Mouse (Mus musculus) kidney, embryonic 16.5 days (tissue): ENCODE measurements around the gene Megf6. TPM values are rescaled to one million over a fixed set of nuclear protein-coding genes. Genes with fewer than 3 reads are reported as not detected.

Source experiments
- ATAC-seq: fragments of 200-750 bp; cut with Nextera tagmentation; 2 replicates; pipeline ENCODE4 v1.8.0; 2017; ENCODE audit warnings: moderate TSS enrichment; ENCODE audit not compliant: low FRiP score, low TSS enrichment
- H3K27ac ChIP-seq: fragments of 300-500 bp; sonication (generic); 2 replicates; pipeline ENCODE4 v1.5.1; 2014; ENCODE audit warnings: low read length
- H3K27me3 ChIP-seq: fragments of 300-500 bp; sonication (generic); 2 replicates; pipeline ENCODE4 v1.6.1; 2014; ENCODE audit warnings: low read length, control low read depth, mixed read lengths; ENCODE audit not compliant: insufficient read depth
- H3K36me3 ChIP-seq: fragments of 300-500 bp; sonication (generic); 2 replicates; pipeline ENCODE4 v1.6.1; 2014; ENCODE audit warnings: low read length, control low read depth, mixed read lengths; ENCODE audit not compliant: insufficient read depth
- H3K4me1 ChIP-seq: fragments of 300-500 bp; sonication (generic); 2 replicates; pipeline ENCODE4 v1.6.1; 2014; ENCODE audit warnings: low read length, control low read depth, mixed read lengths; ENCODE audit not compliant: insufficient read depth
- H3K4me2 ChIP-seq: fragments of 300-500 bp; sonication (generic); replicated peaks from 2 replicates; pipeline ENCODE4 v1.6.1; 2014; ENCODE audit warnings: low read depth, low read length
- H3K4me3 ChIP-seq: fragments of 300-500 bp; sonication (generic); 2 replicates; pipeline ENCODE4 v1.5.1; 2014; ENCODE audit warnings: mild to moderate bottlenecking, low read length
- H3K9ac ChIP-seq: fragments of 300-500 bp; sonication (generic); replicated peaks from 2 replicates; pipeline ENCODE4 v1.6.1; 2014; ENCODE audit warnings: low read length
- H3K9me3 ChIP-seq: fragments of 300-500 bp; sonication (generic); 2 replicates; pipeline ENCODE4 v1.6.1; 2016; ENCODE audit warnings: low read length, control low read depth
- WGBS: fragments of 180-500 bp; shearing (Covaris S2); extraction: QIAGEN DNeasy Blood & Tissue Kit; methylation state at CpG from one replicate; pipeline ENCODE4 v1.1.7; 2014; 5-methylcytosine and 5-hydroxymethylcytosine counted together
- polyA plus RNA-seq: library from polyadenylated mRNA; unstranded; fragments of >200 nt; fragmentation: Nextera tagmentation; extraction: Ambion mirVana; gene quantifications from 2 replicates; pipeline ENCODE4 v1.2.1, GENCODE M21; 2015

Gene Megf6
- polyA plus RNA-seq, 1 experiment from 2014 or later = 15.7 TPM

DNA sequence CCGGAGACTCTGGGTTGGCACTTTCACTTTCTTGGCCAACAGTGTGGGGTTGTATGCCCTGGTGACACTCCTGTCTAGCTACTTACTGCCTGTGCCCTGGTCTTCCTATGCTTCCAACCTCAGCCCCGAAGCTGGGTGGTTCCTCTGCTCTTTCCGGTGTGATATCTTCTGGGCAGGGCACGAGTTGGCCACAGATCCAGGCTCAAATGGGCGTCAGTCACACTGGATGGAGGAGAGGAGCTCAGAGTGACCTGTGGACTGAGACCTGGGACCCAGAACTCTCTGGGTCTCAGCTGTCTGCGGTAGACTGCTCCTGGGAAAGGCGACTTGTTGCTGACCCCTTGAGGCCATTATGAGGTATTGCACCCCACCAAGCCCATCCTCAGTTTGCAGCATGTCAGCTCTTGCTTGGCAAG, 130.9 kb downstream of the Megf6 start, which contains the start of gene Arhgef16:
TSS of gene Arhgef16 (minus strand) at position 211 of the 416 bp plus-strand sequence.
- Histone ChIP-seq H3K27me3 (peaks cover 23% of the 10 kb centered on the region), H3K27ac (no peak within 1 kb of the TSS), H3K9ac (no peak within 1 kb of the TSS; the same call in 1 of the 2 replicates), H3K4me3 (peak within 1 kb of the TSS; percentile 59; the same call in 1 of the 2 replicates), H3K4me1 (peaks cover 22% of the 10 kb centered on the region), H3K4me2 (0 out of 2 replicates have a peak within 1 kb of the TSS, but pooled peaks have one; percentile 69), H3K36me3 (no peaks in the 10 kb centered on the region), H3K9me3 (no peaks in the 10 kb centered on the region)
- ATAC-seq = no peak
- WGBS = 20% methylated on average over 7 of the region's 7 CpGs

DNA sequence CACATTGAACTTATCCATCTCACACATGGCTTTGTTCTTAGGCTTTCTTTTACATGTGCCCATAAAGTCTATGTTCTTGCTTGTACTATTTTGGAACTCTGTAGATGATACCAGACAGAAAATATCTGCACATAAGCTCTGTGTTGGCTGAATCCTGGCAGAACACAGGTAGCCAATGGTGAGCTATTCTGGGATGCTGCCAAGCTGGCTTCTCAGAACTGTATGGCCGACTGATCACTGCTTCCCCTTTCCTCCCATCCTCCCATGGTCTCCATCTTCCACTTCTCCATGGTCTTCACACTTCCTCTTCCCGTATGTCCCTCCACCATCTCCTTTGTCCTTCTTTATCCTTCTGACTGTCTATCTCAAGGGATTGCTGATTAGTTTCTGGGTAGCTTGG, 138.6 kb downstream of the Megf6 start:
- H3K36me3 ChIP-seq = no peaks in the 10 kb centered on the region
- H3K9ac ChIP-seq = no peak overlapping the region
- no peak overlapping the region for H3K4me3 ChIP-seq
- ATAC-seq = no peak
- no peak overlapping the region for H3K27ac ChIP-seq
- 79% methylated on average over 2 of the region's 2 CpGs for WGBS
- no peak overlapping the region for H3K4me2 ChIP-seq
- H3K27me3 ChIP-seq = no peaks in the 10 kb centered on the region
- no peaks in the 10 kb centered on the region for H3K4me1 ChIP-seq
- no peaks in the 10 kb centered on the region; the same call in 1 of the 2 replicates for H3K9me3 ChIP-seq

- Histone ChIP-seq H3K4me3 (no peak overlapping the region), H3K4me1 (no peaks in the 10 kb centered on the region), H3K4me2 (no peak overlapping the region), H3K9me3 (no peaks in the 10 kb centered on the region; the same call in 1 of the 2 replicates), H3K27me3 (no peaks in the 10 kb centered on the region), H3K36me3 (no peaks in the 10 kb centered on the region), H3K9ac (no peak overlapping the region), H3K27ac (no peak overlapping the region)
- 65% methylated on average over 9 of the region's 9 CpGs for WGBS
- ATAC-seq = no peak
Measured at GRCm38 (mm10) chr4:154310576-154311262, 140.2 kb downstream of the Megf6 start.

- ATAC-seq = peak; percentile 42; the same call in 1 of the 2 replicates
- 84% methylated on average over 2 of the region's 2 CpGs for WGBS
- no peak overlapping the region for H3K27ac ChIP-seq
Measured at GRCm38 (mm10) chr4:154312143-154312812, 141.7 kb downstream of the Megf6 start.

GRCm38 (mm10) chr4:154312935-154313621, 142.5 kb downstream of the Megf6 start:
- no peaks in the 10 kb centered on the region for H3K36me3 ChIP-seq
- no peaks in the 10 kb centered on the region for H3K4me1 ChIP-seq
- no peak for ATAC-seq
- no peak overlapping the region for H3K9ac ChIP-seq
- H3K4me3 ChIP-seq = no peak overlapping the region
- H3K4me2 ChIP-seq = no peak overlapping the region
- WGBS = 52% methylated on average over 4 of the region's 4 CpGs
- no peak overlapping the region for H3K27ac ChIP-seq
- no peaks in the 10 kb centered on the region for H3K9me3 ChIP-seq
- no peaks in the 10 kb centered on the region for H3K27me3 ChIP-seq

More at GRCm38 (mm10) chr4:154312143-154312812, 141.7 kb downstream of the Megf6 start:
- H3K4me2 ChIP-seq = no peak overlapping the region
- no peaks in the 10 kb centered on the region for H3K27me3 ChIP-seq
- no peaks in the 10 kb centered on the region for H3K4me1 ChIP-seq
- no peak overlapping the region for H3K9ac ChIP-seq
- H3K9me3 ChIP-seq = no peaks in the 10 kb centered on the region; the same call in 1 of the 2 replicates
- no peaks in the 10 kb centered on the region for H3K36me3 ChIP-seq
- H3K4me3 ChIP-seq = no peak overlapping the region

DNA sequence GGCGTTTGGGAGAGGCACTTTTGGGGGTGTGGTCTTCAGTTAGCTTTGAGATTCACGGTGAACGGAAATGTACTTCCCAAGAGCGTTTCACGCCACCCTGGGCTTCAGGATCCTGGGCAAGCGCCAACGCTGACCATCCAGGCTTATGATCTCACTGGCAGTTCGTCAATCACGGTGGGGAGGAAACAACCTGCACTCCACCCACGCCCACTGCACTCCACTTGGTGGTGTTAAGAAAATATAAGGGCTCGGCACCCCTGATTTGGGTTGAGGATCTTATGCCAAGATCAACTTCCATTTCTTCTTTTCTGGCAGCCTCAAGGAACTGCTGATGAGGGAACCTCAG, 143.1 kb downstream of the Megf6 start:
- no peak overlapping the region for H3K27ac ChIP-seq
- H3K4me1 ChIP-seq = no peaks in the 10 kb centered on the region
- no peak overlapping the region for H3K4me3 ChIP-seq
- H3K36me3 ChIP-seq = no peaks in the 10 kb centered on the region
- 72% methylated on average over 11 of the region's 11 CpGs for WGBS
- no peaks in the 10 kb centered on the region for H3K9me3 ChIP-seq
- H3K9ac ChIP-seq = no peak overlapping the region
- no peaks in the 10 kb centered on the region for H3K27me3 ChIP-seq
- no peak overlapping the region for H3K4me2 ChIP-seq
- no peak for ATAC-seq

Other genes with a start within 250 kb of the Megf6 start
- gene A430005L14Rik, start 213.5 kb upstream of the Megf6 start, polyA plus RNA-seq = 94.6 and 97.5 TPM in 2 replicates
- 14.1 and 14.3 TPM in 2 replicates for gene Dffb, start 195.6 kb upstream of the Megf6 start, polyA plus RNA-seq
- gene Cep104, start 195.5 kb upstream of the Megf6 start, polyA plus RNA-seq = 16.1 and 17.6 TPM in 2 replicates
- gene Lrrc47, start 159.0 kb upstream of the Megf6 start, polyA plus RNA-seq = 16.8 and 21.9 TPM in 2 replicates
- gene Smim1, start 144.5 kb upstream of the Megf6 start, polyA plus RNA-seq = 62.4 and 66.1 TPM in 2 replicates
- gene Ccdc27, start 128.1 kb upstream of the Megf6 start, polyA plus RNA-seq = 0.07 TPM in 1 of 2 replicates, not detected in the other
- 0.31 and 0.44 TPM in 2 replicates for gene Trp73, start 30.5 kb upstream of the Megf6 start, polyA plus RNA-seq
- 41.8 and 46.0 TPM in 2 replicates for gene Wrap73, start 28.4 kb upstream of the Megf6 start, polyA plus RNA-seq
- gene Tprgl, start 10.1 kb upstream of the Megf6 start, polyA plus RNA-seq = 123 and 136 TPM in 2 replicates
- gene Arhgef16, start 130.9 kb downstream of the Megf6 start, polyA plus RNA-seq = 44.2 and 44.3 TPM in 2 replicates
- gene B230104I21Rik, start 165.4 kb downstream of the Megf6 start, polyA plus RNA-seq = 0.37 TPM in 1 of 2 replicates, not detected in the other